Mouse (Mus musculus) forebrain, embryonic 14.5 days (tissue): ENCODE data around the gene Zfp668. TPM values are rescaled to one million over a fixed set of nuclear protein-coding genes. Genes with fewer than 3 reads are reported as not detected.

ENCODE experiments used
- ATAC-seq: fragments of 200-750 bp; cut with Nextera tagmentation; 2 replicates; pipeline ENCODE4 v1.8.0; 2017; ENCODE audit warnings: mild to moderate bottlenecking, moderate library complexity
- DNase-seq: peaks from one replicate; pipeline ENCODE4 v3.0.0-alpha.2; 2015; ENCODE audit warnings: low spot score
- H3K27ac ChIP-seq: fragments of 300-500 bp; sonication (generic); 2 replicates; pipeline ENCODE4 v1.5.1; 2014; ENCODE audit warnings: low read depth, mild to moderate bottlenecking, control low read depth, low read length, moderate library complexity
- H3K27me3 ChIP-seq: fragments of 300-500 bp; sonication (generic); replicated peaks from 2 replicates; pipeline ENCODE4 v1.6.1; 2014; ENCODE audit warnings: low read length, control low read depth, mixed read lengths; ENCODE audit not compliant: control insufficient read depth, insufficient read depth
- H3K36me3 ChIP-seq: fragments of 300-500 bp; sonication (generic); 2 replicates; pipeline ENCODE4 v1.6.1; 2014; ENCODE audit warnings: low read length, control low read depth; ENCODE audit not compliant: control insufficient read depth, insufficient read depth
- H3K4me1 ChIP-seq: fragments of 300-500 bp; sonication (generic); 2 replicates; pipeline ENCODE4 v1.6.1; 2014; ENCODE audit warnings: antibody characterized with exemption, low read length, control low read depth; ENCODE audit not compliant: control insufficient read depth, insufficient read depth
- H3K4me2 ChIP-seq: fragments of 300-500 bp; sonication (generic); 2 replicates; pipeline ENCODE4 v1.6.1; 2014; ENCODE audit warnings: mild to moderate bottlenecking, control low read depth, low read length
- H3K4me3 ChIP-seq: fragments of 300-500 bp; sonication (generic); 2 replicates; pipeline ENCODE4 v1.5.1; 2014; ENCODE audit warnings: low read depth, low read length, control low read depth
- H3K9ac ChIP-seq: fragments of 300-500 bp; sonication (generic); 2 replicates; pipeline ENCODE4 v1.6.1; 2014; ENCODE audit warnings: mild to moderate bottlenecking, low read length, control low read depth, moderate library complexity
- H3K9me3 ChIP-seq: fragments of 300-500 bp; sonication (generic); replicated peaks from 2 replicates; pipeline ENCODE4 v1.6.1; 2016; ENCODE audit warnings: low read length, control low read depth, mixed read lengths; ENCODE audit not compliant: control insufficient read depth
- WGBS: fragments of 180-500 bp; shearing (Covaris S2); extraction: QIAGEN DNeasy Blood & Tissue Kit; methylation state at CpG from one replicate; pipeline ENCODE4 v1.1.7; 2014; 5-methylcytosine and 5-hydroxymethylcytosine counted together
- polyA plus RNA-seq: library from polyadenylated mRNA; unstranded; fragments of >200 nt; fragmentation: Nextera tagmentation; extraction: Ambion mirVana; gene quantifications from 2 replicates; pipeline ENCODE4 v1.2.1, GENCODE M21; 2014

Gene Zfp668
- polyA plus RNA-seq, 1 experiment from 2014 or later, result 24.1 TPM

GRCm38 (mm10) chr7:127915293-127915692 is 38.7 kb upstream of the Zfp668 start:
- Histone ChIP-seq H3K36me3 (peaks cover 38% of the 10 kb centered on the region), H3K27me3 (no peaks in the 10 kb centered on the region), H3K9ac (no peak overlapping the region), H3K4me2 (no peak overlapping the region), H3K9me3 (no peaks in the 10 kb centered on the region), H3K4me1 (peaks cover 4% of the 10 kb centered on the region; the same call in 1 of the 2 replicates), H3K27ac (no peak overlapping the region), H3K4me3 (no peak overlapping the region)
- ATAC-seq (no peak), DNase-seq (no peak)
- WGBS, result 92% methylated on average over 12 of the region's 12 CpGs

- WGBS, result 31% methylated on average over 4 of the region's 4 CpGs
Observed at GRCm38 (mm10) chr7:127912938-127913337, 36.3 kb upstream of the Zfp668 start.

GRCm38 (mm10) chr7:127912190-127912871 is 35.7 kb upstream of the Zfp668 start, which contains the start of gene Kat8:
Gene Kat8 (plus strand): TSS chr7:127912516.
- peak within 1 kb of the TSS; percentile 76 for H3K9ac ChIP-seq
- H3K9me3 ChIP-seq, result no peaks in the 10 kb centered on the region
- ATAC-seq (peak; percentile 97), DNase-seq (peak; percentile 97)
- H3K27me3 ChIP-seq, result no peaks in the 10 kb centered on the region
- peaks cover 45% of the 10 kb centered on the region for H3K36me3 ChIP-seq
- peak within 1 kb of the TSS; percentile 90 for H3K4me3 ChIP-seq
- peak within 1 kb of the TSS; percentile 61; the same call in 1 of the 2 replicates for H3K27ac ChIP-seq
- under 1% methylated on average over 40 of the region's 40 CpGs for WGBS
- H3K4me2 ChIP-seq, result peak within 1 kb of the TSS; percentile 58
- peaks cover 4% of the 10 kb centered on the region; the same call in 1 of the 2 replicates for H3K4me1 ChIP-seq

More at GRCm38 (mm10) chr7:127912938-127913337, 36.3 kb upstream of the Zfp668 start:
- Histone ChIP-seq H3K4me3 (peak overlapping the region; percentile 90), H3K27ac (no peak overlapping the region), H3K27me3 (no peaks in the 10 kb centered on the region), H3K9me3 (no peaks in the 10 kb centered on the region), H3K9ac (peak overlapping the region; percentile 76), H3K4me2 (peak overlapping the region; percentile 58), H3K4me1 (peaks cover 4% of the 10 kb centered on the region; the same call in 1 of the 2 replicates), H3K36me3 (peaks cover 45% of the 10 kb centered on the region)
- DNase-seq (no peak), ATAC-seq (no peak)

GRCm38 (mm10) chr7:127908656-127909055 is 32.0 kb upstream of the Zfp668 start:
- Histone ChIP-seq H3K27me3 (no peaks in the 10 kb centered on the region), H3K4me2 (no peak overlapping the region), H3K27ac (no peak overlapping the region), H3K4me1 (peaks cover 15% of the 10 kb centered on the region), H3K4me3 (no peak overlapping the region), H3K9me3 (no peaks in the 10 kb centered on the region), H3K36me3 (peaks cover 47% of the 10 kb centered on the region), H3K9ac (no peak overlapping the region)
- no peak for ATAC-seq
- no peak for DNase-seq
- WGBS, result 90% methylated on average over 4 of the region's 4 CpGs

GRCm38 (mm10) chr7:127907939-127908338 is 31.3 kb upstream of the Zfp668 start:
- Histone ChIP-seq H3K4me3 (no peak overlapping the region), H3K4me2 (no peak overlapping the region), H3K36me3 (peaks cover 47% of the 10 kb centered on the region), H3K27ac (no peak overlapping the region), H3K4me1 (peaks cover 12% of the 10 kb centered on the region), H3K9me3 (no peaks in the 10 kb centered on the region), H3K9ac (no peak overlapping the region), H3K27me3 (no peaks in the 10 kb centered on the region)
- DNase-seq (no peak), ATAC-seq (no peak)
- 93% methylated on average over 12 of the region's 12 CpGs for WGBS

GRCm38 (mm10) chr7:127903971-127904796 is 27.6 kb upstream of the Zfp668 start, which contains the start of gene Bckdk:
Gene Bckdk (plus strand): TSS chr7:127904082.
- peak within 1 kb of the TSS; percentile 90 for H3K9ac ChIP-seq
- H3K9me3 ChIP-seq, result no peaks in the 10 kb centered on the region
- 9% methylated on average over 38 of the region's 38 CpGs for WGBS
- H3K27me3 ChIP-seq, result no peaks in the 10 kb centered on the region
- DNase-seq (peak; percentile 85), ATAC-seq (peak; percentile 95)
- peaks cover 41% of the 10 kb centered on the region for H3K36me3 ChIP-seq
- H3K4me2 ChIP-seq, result peak within 1 kb of the TSS; percentile 81
- peak within 1 kb of the TSS; percentile 57 for H3K4me3 ChIP-seq
- H3K4me1 ChIP-seq, result peaks cover 11% of the 10 kb centered on the region
- H3K27ac ChIP-seq, result peak within 1 kb of the TSS; percentile 78

- Histone ChIP-seq H3K27ac (no peak overlapping the region), H3K4me2 (no peak overlapping the region), H3K9ac (no peak overlapping the region), H3K36me3 (peaks cover 17% of the 10 kb centered on the region), H3K9me3 (no peaks in the 10 kb centered on the region), H3K4me1 (peaks cover 11% of the 10 kb centered on the region), H3K27me3 (no peaks in the 10 kb centered on the region), H3K4me3 (no peak overlapping the region)
- 82% methylated on average over 2 of the region's 2 CpGs for WGBS
- ATAC-seq, result no peak
- no peak for DNase-seq
Observed at GRCm38 (mm10) chr7:127901772-127902171, 25.1 kb upstream of the Zfp668 start.

GRCm38 (mm10) chr7:127899997-127900396 is 23.4 kb upstream of the Zfp668 start:
- no peaks in the 10 kb centered on the region for H3K9me3 ChIP-seq
- peaks cover 7% of the 10 kb centered on the region for H3K4me1 ChIP-seq
- DNase-seq (no peak), ATAC-seq (no peak)
- H3K36me3 ChIP-seq, result no peaks in the 10 kb centered on the region; the same call in 1 of the 2 replicates
- H3K9ac ChIP-seq, result no peak overlapping the region
- no peak overlapping the region for H3K4me2 ChIP-seq
- no peak overlapping the region for H3K4me3 ChIP-seq
- no peak overlapping the region for H3K27ac ChIP-seq
- no peaks in the 10 kb centered on the region for H3K27me3 ChIP-seq
- 50% methylated on average over 7 of the region's 7 CpGs for WGBS
